Mouse (Mus musculus) fat pad, adult 2 months (tissue): Measurements from ENCODE around the gene Zmynd11.

Source experiments
- DNase-seq: peaks from one replicate; pipeline ENCODE4 v3.0.0-alpha.2; 2011; ENCODE audit warnings: low read depth, low spot score; ENCODE audit errors: extremely low read depth

The Zmynd11 gene

DNA sequence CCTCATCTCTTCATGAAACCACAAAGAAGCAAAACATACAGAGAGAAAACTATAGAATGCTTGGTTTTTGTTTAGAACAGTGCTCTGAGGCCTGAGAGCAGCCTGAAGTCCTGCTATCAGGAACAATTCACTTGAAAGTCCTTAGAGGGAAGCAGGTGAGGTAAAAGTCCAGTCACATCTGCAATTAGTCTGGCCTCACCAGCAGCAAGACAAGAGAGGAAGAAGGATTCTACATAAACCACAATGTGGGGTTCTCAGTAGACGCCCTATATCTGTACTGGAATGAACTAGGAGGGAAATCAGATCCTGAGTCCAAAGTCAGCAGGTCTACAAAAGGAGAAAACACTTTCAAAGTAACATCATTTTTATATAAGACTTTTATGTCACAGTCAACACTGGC lies 49.9 kb downstream of the Zmynd11 start:
- DNase-seq = no peak

DNA sequence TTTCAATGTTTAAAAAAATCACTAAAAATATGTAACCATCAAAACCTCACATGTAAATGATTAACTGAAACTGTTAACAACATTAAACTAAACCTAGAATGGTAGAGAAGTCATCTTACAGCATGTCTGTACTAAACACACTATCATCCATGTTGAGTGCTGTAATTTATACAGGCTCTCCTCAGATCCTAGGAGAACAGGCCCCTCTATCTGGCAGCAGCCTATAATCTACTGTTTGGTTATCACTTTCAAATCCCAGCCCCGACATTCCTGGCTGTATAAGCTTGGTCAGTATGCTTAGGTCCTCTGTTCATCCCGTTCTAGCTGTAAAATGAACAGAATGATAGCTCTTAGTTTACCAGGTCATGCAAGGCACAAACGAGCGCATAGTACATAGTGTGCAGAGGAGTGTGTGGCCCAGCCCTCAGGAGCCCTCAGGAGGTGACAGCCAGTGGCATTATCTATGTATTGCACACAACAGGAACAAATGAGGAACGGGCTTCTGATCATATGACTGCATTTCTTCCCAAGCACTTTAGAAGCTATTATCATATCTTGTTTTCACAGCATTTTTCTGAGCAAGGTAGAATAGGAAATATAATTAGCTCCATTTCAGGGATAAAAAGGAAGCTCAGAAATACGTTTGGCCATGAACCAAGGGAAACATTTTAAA lies 51.5 kb downstream of the Zmynd11 start:
- DNase-seq = no peak

DNA sequence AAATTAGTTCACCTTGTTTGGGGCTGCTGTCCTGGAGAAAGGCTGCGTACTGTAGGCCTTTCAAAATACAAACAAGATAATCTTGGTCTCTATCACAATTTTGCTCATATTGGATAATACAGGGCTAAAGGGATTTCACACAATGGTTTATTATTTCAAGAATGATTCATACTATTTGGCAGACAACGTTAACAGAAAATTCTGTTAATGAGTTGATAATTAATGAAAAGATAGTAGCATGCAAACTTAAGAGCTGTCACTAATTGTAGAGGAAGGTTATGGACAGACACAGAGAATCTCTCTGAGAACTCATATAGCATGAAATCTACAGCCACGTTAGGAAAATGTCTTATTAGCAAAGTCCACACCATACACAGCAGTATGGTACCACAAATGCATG lies 52.2 kb downstream of the Zmynd11 start:
- DNase-seq = no peak

DNA sequence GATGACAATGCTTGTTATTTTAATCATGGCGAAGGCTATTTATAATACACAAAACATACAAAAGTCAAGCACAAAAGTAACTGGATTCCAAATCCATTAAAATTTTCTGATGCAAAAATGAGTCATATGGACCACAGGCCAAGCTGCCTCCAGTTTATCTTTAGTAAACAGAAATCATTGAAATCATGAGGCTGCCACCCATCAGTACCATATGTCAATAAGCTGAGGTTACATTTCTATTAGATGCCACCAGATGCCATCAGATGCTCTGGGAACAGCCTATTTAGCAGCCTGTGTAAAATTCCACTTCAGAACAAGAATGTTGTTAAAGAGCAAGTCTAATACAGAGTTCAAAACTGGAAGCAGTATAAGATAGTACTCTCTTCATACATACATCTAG lies 52.7 kb downstream of the Zmynd11 start:
- no peak for DNase-seq

DNA sequence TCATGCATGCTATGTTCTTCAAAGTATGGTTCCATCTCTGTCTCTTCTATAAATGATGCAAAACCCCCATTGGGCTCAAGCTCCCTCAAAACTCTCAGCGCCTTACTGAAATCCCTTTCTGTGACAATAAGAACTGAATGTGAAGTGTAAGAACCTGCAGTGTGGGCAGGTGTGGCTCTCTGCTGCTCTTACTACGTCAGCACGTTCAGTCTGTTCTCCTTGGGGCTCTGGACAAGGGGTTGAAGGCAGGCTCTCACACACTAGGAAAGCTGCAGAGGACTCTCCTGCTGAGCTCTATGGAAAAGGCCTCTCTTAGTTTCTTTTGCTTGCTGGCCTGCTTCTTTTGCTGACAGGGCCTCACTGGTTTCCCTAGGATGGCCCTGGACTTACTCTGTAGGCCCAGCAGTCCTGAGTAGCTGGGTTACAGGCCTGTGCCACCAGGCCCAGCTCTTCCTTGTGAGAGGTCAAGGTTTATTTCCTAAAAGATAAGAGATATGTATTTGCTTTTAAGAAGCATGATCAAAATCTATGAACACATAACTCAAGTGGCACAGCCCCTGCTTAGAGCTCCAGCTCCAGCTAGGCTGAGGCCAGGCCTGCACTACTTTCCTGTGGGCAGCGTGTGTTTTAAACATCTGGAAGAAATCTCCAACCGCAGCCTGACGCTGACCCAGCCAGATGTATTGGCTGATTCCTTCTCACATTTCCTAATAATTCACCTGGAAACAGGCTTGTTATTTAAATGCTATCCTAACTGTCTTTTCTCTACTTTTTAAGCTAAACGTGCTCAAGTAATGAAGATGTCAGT lies 56.5 kb downstream of the Zmynd11 start:
- DNase-seq = no peak

DNA sequence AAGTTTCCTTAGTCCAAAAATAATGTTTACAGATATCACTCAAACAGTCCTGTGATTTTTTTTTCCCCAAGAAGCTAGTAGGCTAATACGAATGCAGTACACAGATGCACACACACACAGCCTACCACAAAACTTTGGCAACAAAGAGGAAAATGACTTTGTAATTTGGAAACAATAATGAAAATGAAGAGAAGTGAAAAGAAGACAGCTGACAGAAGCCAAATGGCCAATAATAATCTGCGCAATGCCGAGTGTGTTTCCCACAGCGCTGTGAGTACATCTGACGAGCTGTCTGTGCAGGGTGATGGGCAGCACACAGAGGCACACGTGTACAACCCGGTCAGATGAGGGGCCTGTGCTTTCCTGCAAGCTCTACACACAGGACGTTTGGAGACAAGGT lies 58.4 kb downstream of the Zmynd11 start:
- no peak for DNase-seq

DNA sequence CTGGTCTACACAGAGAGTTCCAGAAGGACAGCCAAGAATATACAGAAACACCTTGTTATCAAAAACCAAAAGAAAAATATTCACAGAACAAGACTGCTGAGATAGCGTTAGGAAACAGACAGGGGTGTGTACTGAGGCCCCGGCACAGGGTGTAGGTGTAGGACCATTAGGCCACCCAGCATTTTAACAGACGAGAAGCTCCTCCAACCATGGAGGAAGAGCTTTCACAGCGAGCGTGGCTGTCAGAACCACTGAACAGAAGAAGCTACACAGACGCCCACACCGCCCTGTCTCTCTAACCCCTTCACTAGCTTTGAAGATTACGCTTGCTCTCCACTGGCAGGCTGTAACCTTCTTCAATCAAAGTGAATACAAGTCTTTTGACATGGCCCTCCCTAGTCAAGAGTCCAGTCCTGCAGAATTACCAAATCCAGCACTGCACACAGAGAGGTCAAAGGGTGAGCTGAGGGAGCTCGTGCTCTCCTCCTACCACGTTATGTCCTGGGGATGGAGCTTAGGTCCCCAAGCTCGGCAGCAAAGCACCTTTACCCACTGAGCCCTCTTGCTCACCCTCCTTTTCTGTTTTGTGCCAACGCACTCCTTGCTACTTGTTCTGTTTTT lies 62.4 kb downstream of the Zmynd11 start:
- DNase-seq = no peak

DNA sequence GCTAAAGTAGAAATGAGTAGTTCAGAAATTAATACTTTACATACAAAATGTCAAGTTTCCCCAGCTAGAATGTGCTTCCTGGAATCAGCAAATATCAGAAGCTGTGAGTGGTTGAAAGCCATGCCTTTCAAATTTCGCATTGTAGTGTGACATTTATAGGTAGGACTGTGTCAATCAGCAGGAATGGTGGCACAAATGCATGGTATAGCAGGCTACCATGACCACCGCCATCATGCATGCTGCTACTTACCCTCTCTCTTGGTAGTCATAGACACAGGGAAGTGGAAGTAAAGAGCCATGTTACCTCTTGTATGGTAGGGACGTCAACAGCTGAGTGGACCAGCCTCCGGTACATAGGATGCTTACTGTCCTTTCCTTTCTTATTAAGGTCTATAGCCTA lies 67.8 kb downstream of the Zmynd11 start:
- no peak for DNase-seq

DNA sequence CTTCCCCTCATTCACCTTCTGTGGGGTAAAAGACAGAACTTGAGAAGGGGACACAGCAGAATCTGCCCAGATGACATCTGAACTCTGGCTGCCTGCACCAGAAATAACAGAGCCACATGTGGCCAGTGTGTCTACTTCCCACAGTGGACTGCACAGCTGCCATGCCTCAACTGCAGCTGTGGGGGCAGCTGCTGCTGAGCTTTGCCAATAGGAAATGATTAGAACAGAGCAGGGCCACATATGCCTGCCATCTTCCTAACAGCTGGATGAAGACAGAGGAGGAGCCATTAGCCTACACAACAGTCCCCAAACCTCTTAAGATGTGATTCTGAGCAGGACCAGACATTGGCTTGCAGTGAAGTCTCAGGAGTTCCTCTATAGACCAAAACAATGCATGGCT lies 69.3 kb downstream of the Zmynd11 start:
- no peak for DNase-seq

DNA sequence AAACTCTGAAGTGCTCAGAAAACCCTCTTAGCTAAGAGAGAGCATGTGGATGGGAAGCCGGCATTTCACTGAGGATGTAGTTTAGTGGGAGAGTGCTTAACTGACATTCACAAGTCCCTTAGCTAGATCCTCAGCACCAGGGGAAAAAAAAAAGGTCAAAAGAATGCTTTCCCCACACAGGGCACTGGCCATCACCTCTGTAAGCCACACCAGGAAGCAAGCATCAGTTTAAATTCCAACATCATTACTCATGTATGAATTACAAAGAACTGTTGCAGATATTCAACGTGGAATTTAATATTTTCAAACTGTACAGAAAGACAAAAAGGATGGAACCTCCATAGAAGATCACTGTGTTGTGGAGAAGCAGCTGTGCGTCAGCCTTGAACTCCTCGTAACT lies 69.7 kb downstream of the Zmynd11 start:
- DNase-seq = no peak

DNA sequence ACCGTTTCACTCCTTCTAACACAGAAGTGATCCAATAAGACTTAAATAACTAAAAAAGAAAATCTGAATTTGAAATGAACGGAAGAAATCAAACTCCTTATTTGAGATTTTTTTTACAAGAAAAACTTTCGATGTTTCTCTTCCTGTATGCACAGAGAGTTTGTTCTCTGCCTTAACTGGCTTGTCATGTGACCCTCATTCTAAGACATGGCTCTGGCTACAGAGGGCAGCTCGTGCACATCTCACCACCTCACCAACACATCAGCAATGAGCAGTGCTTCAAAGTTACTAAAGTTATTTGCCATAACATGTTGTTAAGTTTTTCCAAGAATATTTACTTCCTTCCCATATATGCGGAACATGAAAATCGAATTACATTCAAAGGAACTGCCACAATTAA lies 70.5 kb downstream of the Zmynd11 start:
- no peak for DNase-seq

DNA sequence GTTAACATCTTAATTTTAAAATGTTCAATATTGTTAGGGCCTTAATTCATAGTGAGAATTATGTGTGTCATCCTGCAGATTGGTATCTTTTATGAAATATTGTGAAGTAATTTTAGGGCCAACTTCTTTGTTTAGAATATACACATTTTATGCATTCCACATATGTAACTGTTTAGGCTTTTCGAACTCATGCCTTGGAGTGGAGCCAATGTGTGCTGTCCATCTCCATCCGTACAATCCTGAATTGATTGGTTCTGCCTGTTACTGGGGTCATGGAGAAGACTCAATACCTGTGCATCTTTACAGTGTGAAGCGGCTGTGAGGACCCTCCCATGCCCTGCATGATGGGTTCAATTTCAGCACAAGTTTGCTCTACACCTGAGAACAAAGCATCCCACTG lies 72.3 kb downstream of the Zmynd11 start:
- no peak for DNase-seq

DNA sequence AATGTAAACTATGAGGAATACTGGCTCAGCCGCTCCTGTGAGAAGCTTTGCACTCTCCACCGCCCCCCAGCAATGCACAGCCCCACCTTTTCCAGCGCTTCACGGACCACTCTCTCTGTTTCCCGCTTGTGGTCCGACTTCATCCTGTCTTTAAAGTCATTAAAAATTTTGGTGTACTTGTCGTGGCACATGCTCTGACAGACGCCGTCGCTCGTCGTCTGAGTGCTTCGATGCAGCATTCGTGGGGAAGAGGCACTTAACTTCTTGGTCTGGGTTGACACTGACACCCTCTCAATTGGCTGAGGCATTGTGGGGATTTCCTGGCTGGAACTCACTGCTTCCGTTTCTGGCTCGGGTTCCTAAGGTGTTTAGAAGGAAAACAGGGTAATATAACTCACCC lies 75.8 kb downstream of the Zmynd11 start:
- DNase-seq = no peak

DNA sequence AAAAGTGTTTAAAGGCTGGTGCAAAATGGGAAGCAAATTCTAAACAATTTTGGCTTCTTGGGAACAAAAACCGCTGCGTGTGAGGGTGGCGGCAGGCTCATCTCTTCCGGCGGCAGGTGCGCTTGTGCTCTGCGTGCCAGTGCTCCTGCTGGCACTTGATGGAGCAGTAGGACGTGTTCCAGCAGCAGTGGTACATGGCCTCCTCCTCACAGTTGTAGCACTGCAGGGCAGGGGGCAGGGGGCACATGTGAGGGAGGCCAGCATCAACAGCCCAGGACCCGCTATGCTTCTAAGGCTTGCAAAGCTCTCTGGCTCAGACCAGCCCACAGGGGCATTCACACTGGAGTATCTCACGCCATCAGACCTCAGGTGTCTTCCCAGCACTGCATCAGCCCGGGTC lies 78.4 kb downstream of the Zmynd11 start:
- no peak for DNase-seq

DNA sequence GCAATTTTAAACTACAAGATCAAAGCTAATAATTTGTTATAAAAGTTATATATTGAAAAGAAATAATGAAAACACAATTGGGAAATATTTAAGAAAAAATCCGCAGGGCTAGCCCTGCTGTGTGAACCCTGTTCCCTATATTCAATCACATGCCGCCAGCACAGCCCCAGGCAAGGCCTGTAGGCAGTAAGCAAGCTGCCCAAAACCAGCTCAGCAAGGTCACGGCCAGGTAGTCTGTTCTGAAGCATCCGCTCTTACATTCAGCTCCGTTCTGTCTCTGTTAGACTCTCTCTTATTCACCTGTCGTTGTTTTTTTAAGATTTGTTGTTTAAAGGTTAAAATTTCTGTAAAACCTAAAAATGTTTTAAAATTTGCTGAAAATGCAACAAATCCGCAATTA lies 78.9 kb downstream of the Zmynd11 start:
- no peak for DNase-seq

DNA sequence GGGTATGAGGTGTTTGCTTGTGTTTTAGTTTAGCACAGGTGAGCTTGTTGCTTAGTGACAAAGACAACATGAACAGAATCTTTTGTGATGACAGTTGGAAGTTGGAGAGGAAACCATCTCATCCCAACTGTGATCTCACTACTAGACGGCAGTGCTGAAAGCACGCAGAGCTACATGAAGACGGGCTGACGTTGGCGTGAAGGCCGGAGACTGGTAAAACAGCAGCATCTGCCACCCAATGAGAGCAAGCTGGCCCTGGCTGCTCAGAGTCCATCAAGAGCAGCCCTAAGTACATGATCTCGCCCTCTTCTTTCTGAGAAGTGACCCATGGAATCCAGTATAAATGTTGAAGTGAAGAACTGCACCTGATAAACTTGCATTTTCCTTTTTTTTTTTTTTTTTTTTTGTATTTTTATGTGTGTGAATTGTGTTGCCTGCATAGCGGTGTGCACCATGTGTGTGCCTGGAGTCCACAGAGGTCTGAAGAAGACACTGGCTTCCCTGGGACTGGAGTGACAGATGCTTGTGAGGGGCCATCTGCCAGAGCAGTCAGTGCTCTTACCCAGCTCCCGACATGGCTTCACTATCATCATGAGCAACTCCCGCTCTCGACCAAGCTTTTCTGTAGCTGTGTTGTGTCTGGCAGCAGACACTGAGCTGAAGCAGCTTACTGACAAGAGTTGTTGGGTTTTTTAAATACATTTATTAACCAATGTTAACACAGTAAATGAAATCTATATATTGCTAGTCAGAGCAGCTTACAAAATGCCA lies 80.8 kb downstream of the Zmynd11 start:
- DNase-seq = no peak

DNA sequence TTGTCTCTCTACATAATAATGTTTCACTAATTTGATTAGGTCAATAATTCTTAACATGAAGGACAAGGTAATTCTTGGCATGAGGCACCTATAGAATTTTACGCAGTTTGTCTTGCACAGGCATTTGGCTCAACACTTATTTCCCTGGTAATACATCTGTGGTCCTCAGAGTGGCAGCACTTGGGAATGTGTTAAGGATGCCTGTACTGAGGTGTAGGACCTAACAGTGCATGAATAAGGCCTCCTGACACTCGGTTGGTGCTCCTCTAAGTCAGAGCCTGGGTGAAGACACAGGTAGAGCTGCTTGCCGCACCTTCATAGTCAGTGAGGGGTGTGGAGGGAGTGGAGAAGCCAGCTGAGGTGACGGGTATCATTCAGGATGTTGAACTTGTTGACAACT lies 81.8 kb downstream of the Zmynd11 start:
- no peak for DNase-seq

DNA sequence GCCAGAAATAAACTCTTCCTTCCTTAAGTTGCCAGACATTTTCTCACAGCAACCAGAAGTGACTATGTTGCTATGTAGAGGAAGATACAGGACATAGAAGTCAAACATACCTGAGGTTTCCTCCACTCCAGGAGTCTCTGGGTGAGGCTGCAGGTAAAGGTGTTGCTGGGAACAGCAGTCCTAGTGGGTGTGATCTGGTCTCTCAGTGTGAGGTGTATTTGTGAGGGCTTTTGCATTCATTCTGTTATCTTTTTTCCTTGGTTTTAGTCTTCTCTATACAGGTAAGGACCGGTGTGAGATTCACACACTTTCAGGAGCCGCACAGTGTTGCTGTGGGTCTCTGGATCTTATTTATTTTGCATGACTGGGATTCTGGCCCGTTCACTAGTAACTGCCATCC lies 83.6 kb downstream of the Zmynd11 start:
- DNase-seq = no peak

DNA sequence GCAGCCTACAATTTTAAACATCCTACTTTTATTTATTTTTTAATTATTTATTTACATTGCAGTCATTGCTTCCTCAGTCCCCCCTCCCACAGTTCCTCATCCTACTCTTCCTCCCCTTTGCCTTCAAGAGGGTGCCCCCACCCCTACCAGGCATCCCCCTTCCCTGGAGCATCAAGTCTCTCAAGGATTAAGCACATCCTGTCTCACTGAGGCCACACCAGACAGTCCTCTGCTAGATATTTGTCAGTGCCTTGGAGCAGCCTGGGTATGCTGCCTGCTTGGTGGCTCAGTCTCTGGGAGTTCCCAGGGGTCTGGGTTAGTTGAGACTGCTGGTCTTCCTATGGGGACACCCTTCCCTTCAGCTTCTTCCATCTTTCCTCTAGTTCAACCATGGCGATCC lies 91.0 kb downstream of the Zmynd11 start:
- DNase-seq = no peak

DNA sequence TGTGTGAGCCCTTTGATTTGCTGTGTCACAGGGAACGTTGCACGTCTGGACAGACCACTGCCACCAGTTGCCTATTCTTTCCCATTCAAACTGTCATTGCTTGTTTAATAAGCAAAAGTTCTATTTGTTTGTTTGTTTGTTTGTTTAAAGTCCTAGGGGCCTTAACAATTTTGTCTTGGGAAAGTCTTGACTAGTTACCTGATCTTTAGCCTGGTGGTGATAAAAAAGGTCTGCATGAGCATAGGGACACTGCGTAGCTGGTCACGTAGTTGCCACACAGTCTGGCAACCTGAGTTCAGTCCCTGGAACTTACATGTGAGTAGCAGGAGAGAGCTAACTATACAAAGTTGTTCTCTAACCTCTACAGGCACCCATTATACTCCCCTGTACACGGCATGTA lies 95.9 kb downstream of the Zmynd11 start:
- no peak for DNase-seq

DNA sequence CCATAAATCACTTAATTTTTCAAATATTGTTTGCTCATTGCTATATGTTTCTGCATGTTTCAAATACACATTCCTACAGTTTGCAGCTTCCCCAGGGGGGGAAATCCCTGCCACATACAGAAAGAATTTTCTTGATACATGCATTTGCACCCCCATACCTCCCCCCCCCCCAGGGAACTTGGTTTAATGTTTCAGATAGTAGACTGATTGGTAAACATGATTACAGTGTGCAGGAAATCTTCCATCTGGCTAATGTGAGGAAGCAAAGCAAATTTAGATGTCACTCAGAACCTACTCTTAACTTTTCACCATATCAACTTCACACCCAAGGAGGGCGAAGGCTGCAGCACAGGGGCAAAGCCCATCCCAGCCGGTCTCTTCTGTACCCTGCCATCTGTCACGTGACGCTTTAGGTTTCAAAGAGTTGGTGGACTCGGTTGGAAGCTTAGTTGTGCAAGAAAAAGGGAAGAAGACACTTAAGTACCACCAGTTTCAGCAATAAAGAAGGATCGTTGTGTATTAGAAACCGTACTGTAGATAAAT lies 97.1 kb downstream of the Zmynd11 start:
- no peak for DNase-seq
